Mouse (Mus musculus) monocyte, adult 5-6 weeks (primary cell): Measurements from ENCODE around the gene Gm8439. TPM values are rescaled to one million over a fixed set of nuclear protein-coding genes. Genes with fewer than 3 reads are reported as not detected.
"Not testable (repeated sequence)": the region's sequence is repeated elsewhere in the genome, so short reads cannot be mapped to it uniquely, and the experiment has no call there.

Experiments used
- ATAC-seq: fragments of 153-309, 156-312 bp; replicated peaks from 2 replicates; pipeline ENCODE4 v1.8.0; 2017; ENCODE audit warnings: mild to moderate bottlenecking; ENCODE audit not compliant: low TSS enrichment, insufficient number of reproducible peaks, severe bottlenecking, poor library complexity, low FRiP score
- total RNA-seq: library from RNA; stranded (forward); fragments of 200-1000, 200-491, 200-594 nt; gene quantifications from 3 replicates; pipeline ENCODE4 v1.2.3, GENCODE M21; 2017

The Gm8439 gene
- total RNA-seq, result not detected in 3 replicates

- ATAC-seq, result no peak
Measured at GRCm38 (mm10) chr4:120588445-120588844, at the start of gene Gm8439. TSS of gene Gm8439 (plus strand) at chr4:120588745.

GRCm38 (mm10) chr4:120544896-120545295 lies 43.6 kb upstream of the Gm8439 start:
- ATAC-seq, result no peak

GRCm38 (mm10) chr4:120556592-120556991 lies 32.0 kb upstream of the Gm8439 start:
- no peak for ATAC-seq

GRCm38 (mm10) chr4:120565726-120566125 lies 22.8 kb upstream of the Gm8439 start:
- no peak for ATAC-seq

GRCm38 (mm10) chr4:120568005-120568404 lies 20.5 kb upstream of the Gm8439 start:
- no peak for ATAC-seq

GRCm38 (mm10) chr4:120569025-120569424 lies 19.5 kb upstream of the Gm8439 start:
- no peak for ATAC-seq

GRCm38 (mm10) chr4:120569486-120570437 lies 18.8 kb upstream of the Gm8439 start, which contains the start of gene Ctps:
TSS of gene Ctps (minus strand) at chr4:120570276.
- peak; percentile 91 for ATAC-seq

- ATAC-seq, result no peak
Measured at GRCm38 (mm10) chr4:120570438-120571069, 18.0 kb upstream of the Gm8439 start.

GRCm38 (mm10) chr4:120571070-120571464 lies 17.5 kb upstream of the Gm8439 start:
- no peak for ATAC-seq

- no peak for ATAC-seq
Measured at GRCm38 (mm10) chr4:120571691-120572090, 16.9 kb upstream of the Gm8439 start.

- no peak for ATAC-seq
Measured at GRCm38 (mm10) chr4:120580894-120581293, 7.7 kb upstream of the Gm8439 start.

- no peak for ATAC-seq
Measured at GRCm38 (mm10) chr4:120581711-120582110, 6.8 kb upstream of the Gm8439 start.

GRCm38 (mm10) chr4:120586986-120587385 lies 1.6 kb upstream of the Gm8439 start:
- no peak for ATAC-seq

GRCm38 (mm10) chr4:120589070-120589469 lies 525 bp downstream of the Gm8439 start:
- no peak for ATAC-seq

GRCm38 (mm10) chr4:120589815-120590422 lies 1.4 kb downstream of the Gm8439 start:
- peak; percentile 86 for ATAC-seq

GRCm38 (mm10) chr4:120590973-120591372 lies 2.4 kb downstream of the Gm8439 start:
- ATAC-seq, result no peak

- not testable (repeated sequence) for ATAC-seq
Measured at GRCm38 (mm10) chr4:120596210-120596609, 7.7 kb downstream of the Gm8439 start.

GRCm38 (mm10) chr4:120598922-120599321 lies 10.4 kb downstream of the Gm8439 start:
- no peak for ATAC-seq

- no peak for ATAC-seq
Measured at GRCm38 (mm10) chr4:120601774-120602173, 13.2 kb downstream of the Gm8439 start.
